Mouse (Mus musculus) CH12.LX (cell line): Measurements from ENCODE around the gene Mrpl35.

ENCODE experiments used
- EP300 ChIP-seq: IDR thresholded peaks from 2 replicates; pipeline ENCODE4 v1.6.1; 2011; ENCODE audit warnings: low read length, improper control_type of control experiment
- GABPA ChIP-seq: IDR thresholded peaks from 2 replicates; pipeline ENCODE4 v1.6.1; 2012; ENCODE audit warnings: low read depth, low read length, improper control_type of control experiment, inconsistent platforms; ENCODE audit not compliant: insufficient replicate concordance
- POLR2A ChIP-seq: IDR thresholded peaks from 2 replicates; pipeline ENCODE4 v1.6.1; 2011; ENCODE audit warnings: low read depth, mild to moderate bottlenecking, improper control_type of control experiment, low read length
- RCOR1 ChIP-seq: conservative IDR thresholded peaks from 2 replicates; pipeline ENCODE4 v1.6.1; 2012; ENCODE audit warnings: low read depth, mild to moderate bottlenecking, inconsistent platforms, low read length, improper control_type of control experiment

DNA sequence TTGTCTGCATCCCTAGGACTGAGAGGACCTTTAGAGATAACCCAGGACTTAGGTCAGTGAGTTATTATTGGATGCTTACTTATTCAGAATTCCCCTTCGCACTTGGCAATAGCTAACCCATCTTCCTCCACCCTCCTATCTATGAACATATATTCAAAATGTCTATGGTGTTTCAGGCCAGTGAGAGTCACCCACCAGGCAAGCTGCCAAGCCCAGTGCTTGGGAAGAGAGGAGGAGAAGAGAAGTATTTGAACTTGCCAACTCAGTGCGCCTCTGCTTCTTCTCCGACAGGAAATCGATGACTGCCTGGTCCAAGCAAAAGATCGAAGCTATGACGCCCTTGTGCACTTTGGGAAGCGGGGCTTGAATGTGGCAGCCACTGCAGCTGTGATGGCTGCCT, 46.3 kb downstream of the Mrpl35 start:
- no peak for TF ChIP-seq EP300
- no peak for TF ChIP-seq GABPA
- no peak for TF ChIP-seq POLR2A
- no peak for TF ChIP-seq RCOR1
